Mouse (Mus musculus) kidney, embryonic 14.5 days (tissue): Measurements from ENCODE around the gene Olfr1454. TPM values are rescaled to one million over a fixed set of nuclear protein-coding genes. Genes with fewer than 3 reads are reported as not detected.

Source experiments
- ATAC-seq: fragments of 200-750 bp; cut with Nextera tagmentation; 2 replicates; pipeline ENCODE4 v1.8.0; 2017; ENCODE audit warnings: moderate number of reproducible peaks, mild to moderate bottlenecking, moderate TSS enrichment, moderate library complexity; ENCODE audit not compliant: low FRiP score, low TSS enrichment
- H3K27ac ChIP-seq: fragments of 300-500 bp; sonication (generic); 2 replicates; pipeline ENCODE4 v1.5.1; 2014; ENCODE audit warnings: low read depth, mild to moderate bottlenecking, low read length, moderate library complexity, mixed read lengths
- H3K27me3 ChIP-seq: fragments of 300-500 bp; sonication (generic); 2 replicates; pipeline ENCODE4 v1.6.1; 2014; ENCODE audit warnings: mild to moderate bottlenecking, low read length; ENCODE audit not compliant: control insufficient read depth, insufficient read depth
- H3K36me3 ChIP-seq: fragments of 300-500 bp; sonication (generic); 2 replicates; pipeline ENCODE4 v1.6.1; 2014; ENCODE audit warnings: low read length, mixed read lengths; ENCODE audit not compliant: control insufficient read depth, insufficient read depth
- H3K4me1 ChIP-seq: fragments of 300-500 bp; sonication (generic); 2 replicates; pipeline ENCODE4 v1.6.1; 2014; ENCODE audit warnings: low read length, mixed read lengths; ENCODE audit not compliant: control insufficient read depth, insufficient read depth
- H3K4me2 ChIP-seq: fragments of 300-500 bp; sonication (generic); replicated peaks from 2 replicates; pipeline ENCODE4 v1.6.1; 2014; ENCODE audit warnings: low read depth, mild to moderate bottlenecking, low read length
- H3K4me3 ChIP-seq: fragments of 300-500 bp; sonication (generic); 2 replicates; pipeline ENCODE4 v1.5.1; 2014; ENCODE audit warnings: mild to moderate bottlenecking, low read length
- H3K9ac ChIP-seq: fragments of 300-500 bp; sonication (generic); 2 replicates; pipeline ENCODE4 v1.6.1; 2014; ENCODE audit warnings: low read depth, mild to moderate bottlenecking, low read length, moderate library complexity
- H3K9me3 ChIP-seq: fragments of 300-500 bp; sonication (generic); 2 replicates; pipeline ENCODE4 v1.6.1; 2016; ENCODE audit warnings: low read length; ENCODE audit not compliant: control insufficient read depth
- whole genome bisulfite sequencing: fragments of 180-500 bp; shearing (Covaris S2); extraction: QIAGEN DNeasy Blood & Tissue Kit; methylation state at CpG from one replicate; pipeline ENCODE4 v1.1.7; 2014; 5-methylcytosine and 5-hydroxymethylcytosine counted together
- polyA plus RNA-seq: library from polyadenylated mRNA; unstranded; fragments of >200 nt; fragmentation: Nextera tagmentation; extraction: Ambion mirVana; gene quantifications from 2 replicates; pipeline ENCODE4 v1.2.1, GENCODE M21; 2014

The Olfr1454 gene
- polyA plus RNA-seq, result not detected in 2 replicates

GRCm38 (mm10) chr19:13060310-13060709 is at the start of gene Olfr1454:
Olfr1454 (plus strand) TSS chr19:13060610.
- ATAC-seq, result no peak
- H3K36me3 ChIP-seq, result no peaks in the 10 kb centered on the region
- WGBS, result 74% methylated on average over 2 of the region's 2 CpGs
- H3K27me3 ChIP-seq, result no peaks in the 10 kb centered on the region
- no peaks in the 10 kb centered on the region for H3K4me1 ChIP-seq
- H3K27ac ChIP-seq, result no peak within 1 kb of the TSS
- H3K4me2 ChIP-seq, result no peak within 1 kb of the TSS
- no peak within 1 kb of the TSS for H3K4me3 ChIP-seq
- no peaks in the 10 kb centered on the region; the same call in 1 of the 2 replicates for H3K9me3 ChIP-seq
- no peak within 1 kb of the TSS for H3K9ac ChIP-seq

DNA sequence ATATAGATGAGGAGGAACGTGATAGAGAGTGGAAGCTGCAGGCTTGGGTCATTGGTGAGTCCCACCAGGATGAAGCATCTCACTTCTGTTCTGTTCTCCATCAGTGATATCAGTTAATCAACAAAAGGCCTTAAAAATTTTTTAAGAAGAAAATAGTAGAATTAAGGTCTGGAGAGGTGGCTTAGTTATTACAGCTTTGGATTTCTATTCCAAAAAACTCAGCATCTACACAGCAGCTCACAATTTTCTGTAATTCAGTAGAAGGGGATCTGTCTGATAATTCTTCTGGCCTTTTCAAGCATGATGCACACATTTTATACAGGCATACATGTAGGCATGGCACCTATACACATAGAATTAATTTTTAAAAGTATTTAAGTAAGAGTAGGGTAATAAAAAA is 32.2 kb upstream of the Olfr1454 start, which contains the start of gene Olfr1453:
TSS of gene Olfr1453 (minus strand) at position 101 of the 400 bp plus-strand sequence.
- Histone ChIP-seq H3K4me2 (no peak within 1 kb of the TSS), H3K27me3 (no peaks in the 10 kb centered on the region), H3K36me3 (no peaks in the 10 kb centered on the region), H3K4me1 (no peaks in the 10 kb centered on the region), H3K4me3 (no peak within 1 kb of the TSS), H3K9ac (no peak within 1 kb of the TSS), H3K9me3 (no peaks in the 10 kb centered on the region), H3K27ac (no peak within 1 kb of the TSS)
- 63% methylated on average over 1 of the region's 1 CpGs for WGBS
- ATAC-seq, result no peak

GRCm38 (mm10) chr19:13093908-13094307 is 33.5 kb downstream of the Olfr1454 start:
- Histone ChIP-seq H3K4me1 (no peaks in the 10 kb centered on the region), H3K27ac (no peak overlapping the region), H3K9me3 (0 out of 2 replicates have a peak, but pooled peaks cover 3% of the 10 kb centered on the region), H3K4me2 (no peak overlapping the region), H3K9ac (no peak overlapping the region), H3K36me3 (no peaks in the 10 kb centered on the region), H3K27me3 (no peaks in the 10 kb centered on the region), H3K4me3 (no peak overlapping the region)
- no peak for ATAC-seq
- WGBS, result 92% methylated on average over 1 of the region's 1 CpGs

DNA sequence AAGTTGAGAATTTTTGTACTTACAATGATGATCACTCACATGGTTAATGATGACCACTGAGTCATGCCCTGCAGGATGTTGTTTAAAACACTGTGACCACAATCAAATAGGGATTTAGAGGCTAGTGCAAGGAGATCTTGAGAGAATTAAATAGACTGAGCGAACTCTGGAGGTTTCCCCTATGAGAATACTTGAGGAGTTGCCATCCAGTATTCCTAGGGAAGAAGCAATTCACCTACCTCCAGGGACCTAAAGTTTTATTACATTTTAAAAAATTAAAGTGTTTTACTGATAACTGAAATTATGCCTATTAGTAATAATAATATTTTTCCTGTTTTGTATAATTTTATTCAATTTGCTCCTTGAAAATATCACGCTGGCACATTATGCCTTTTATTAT is 37.4 kb downstream of the Olfr1454 start, which contains the start of gene Olfr1457:
TSS of gene Olfr1457 (minus strand) at position 101 of the 400 bp plus-strand sequence.
- no peak within 1 kb of the TSS for H3K9ac ChIP-seq
- no peak within 1 kb of the TSS for H3K4me3 ChIP-seq
- no peaks in the 10 kb centered on the region for H3K9me3 ChIP-seq
- H3K27ac ChIP-seq, result no peak within 1 kb of the TSS
- H3K4me2 ChIP-seq, result no peak within 1 kb of the TSS
- H3K36me3 ChIP-seq, result no peaks in the 10 kb centered on the region
- no peak for ATAC-seq
- H3K4me1 ChIP-seq, result no peaks in the 10 kb centered on the region
- WGBS, result 77% methylated on average over 2 of the region's 2 CpGs
- no peaks in the 10 kb centered on the region for H3K27me3 ChIP-seq

GRCm38 (mm10) chr19:13106675-13107074 is 46.3 kb downstream of the Olfr1454 start, which contains the start of gene Olfr1458:
Olfr1458 (minus strand) TSS chr19:13106775.
- H3K27me3 ChIP-seq, result no peaks in the 10 kb centered on the region
- WGBS, result 81% methylated on average over 3 of the region's 3 CpGs
- no peak for ATAC-seq
- no peak within 1 kb of the TSS for H3K9ac ChIP-seq
- no peaks in the 10 kb centered on the region for H3K4me1 ChIP-seq
- H3K27ac ChIP-seq, result no peak within 1 kb of the TSS
- no peak within 1 kb of the TSS for H3K4me2 ChIP-seq
- no peaks in the 10 kb centered on the region for H3K9me3 ChIP-seq
- H3K4me3 ChIP-seq, result no peak within 1 kb of the TSS
- no peaks in the 10 kb centered on the region for H3K36me3 ChIP-seq

Other genes starting within 250 kb of the Olfr1454 start
- gene Gm5244, start 213.9 kb upstream of the Olfr1454 start, polyA plus RNA-seq, result not detected in 2 replicates
- gene Olfr1444, start 203.3 kb upstream of the Olfr1454 start, polyA plus RNA-seq, result not detected in 2 replicates
- not detected in 2 replicates for gene Olfr1445, start 176.8 kb upstream of the Olfr1454 start, polyA plus RNA-seq
- gene Olfr1446, start 167.1 kb upstream of the Olfr1454 start, polyA plus RNA-seq, result not detected in 2 replicates
- gene Olfr1447, start 156.9 kb upstream of the Olfr1454 start, polyA plus RNA-seq, result not detected in 2 replicates
- not detected in 2 replicates for gene Olfr1448, start 136.2 kb upstream of the Olfr1454 start, polyA plus RNA-seq
- not detected in 2 replicates for gene Olfr1449, start 129.8 kb upstream of the Olfr1454 start, polyA plus RNA-seq
- not detected in 2 replicates for gene Olfr1450, start 110.4 kb upstream of the Olfr1454 start, polyA plus RNA-seq
- gene Olfr1451, start 65.6 kb upstream of the Olfr1454 start, polyA plus RNA-seq, result not detected in 2 replicates
- gene Olfr1453, start 32.3 kb upstream of the Olfr1454 start, polyA plus RNA-seq, result not detected in 2 replicates
- not detected in 2 replicates for gene Olfr1457, start 37.3 kb downstream of the Olfr1454 start, polyA plus RNA-seq
- not detected in 2 replicates for gene Olfr1458, start 46.2 kb downstream of the Olfr1454 start, polyA plus RNA-seq
- not detected in 2 replicates for gene Olfr1459, start 88.9 kb downstream of the Olfr1454 start, polyA plus RNA-seq
- not detected in 2 replicates for gene Olfr1461, start 102.4 kb downstream of the Olfr1454 start, polyA plus RNA-seq
- gene Olfr1462, start 125.1 kb downstream of the Olfr1454 start, polyA plus RNA-seq, result not detected in 2 replicates
- not detected in 2 replicates for gene Olfr1463, start 170.7 kb downstream of the Olfr1454 start, polyA plus RNA-seq